Mouse (Mus musculus): ENCODE results near the gene Tcf7l2. TPM values are rescaled to one million over a fixed set of nuclear protein-coding genes. Genes with fewer than 3 reads are reported as not detected.

The Tcf7l2 gene
- total RNA-seq, 2 experiments from 2014 or later: 12.1 to 13.4 TPM

DNA sequence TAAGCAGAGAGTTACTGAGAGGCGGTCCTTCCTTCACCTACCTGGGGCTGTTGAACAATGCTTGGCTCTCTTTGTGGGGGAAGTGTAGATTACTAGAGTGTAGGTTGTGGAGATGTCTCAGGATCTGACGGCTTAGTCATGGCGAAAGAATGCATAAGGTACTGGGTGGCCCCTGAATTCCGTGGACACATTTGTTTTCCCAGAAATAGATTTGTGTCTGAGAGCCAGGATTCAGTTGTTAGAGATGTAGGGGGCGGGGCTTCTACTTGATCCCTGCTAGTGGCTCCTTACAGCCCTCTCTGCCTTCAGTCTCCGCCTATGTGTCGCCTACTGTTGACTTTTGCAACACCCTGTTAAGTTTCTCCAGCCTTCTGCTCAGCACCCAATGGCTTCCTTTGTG is 12.7 kb downstream of the Tcf7l2 start:
- no peak for DNase-seq (ENCODE audit: extremely low spot score in 1 of 2, low spot score in 1 of 2)

GRCm38 (mm10) chr19:55755462-55755861 is 13.8 kb downstream of the Tcf7l2 start:
- no peak for DNase-seq (ENCODE audit: extremely low spot score in 1 of 2, low spot score in 1 of 2)

- no peak for DNase-seq (ENCODE audit: extremely low spot score in 1 of 2, low spot score in 1 of 2)
Measured at GRCm38 (mm10) chr19:55756707-55757106, 15.1 kb downstream of the Tcf7l2 start.

- DNase-seq (ENCODE audit: extremely low spot score in 1 of 2, low spot score in 1 of 2): no peak
Measured at GRCm38 (mm10) chr19:55757403-55757802, 15.8 kb downstream of the Tcf7l2 start.

DNA sequence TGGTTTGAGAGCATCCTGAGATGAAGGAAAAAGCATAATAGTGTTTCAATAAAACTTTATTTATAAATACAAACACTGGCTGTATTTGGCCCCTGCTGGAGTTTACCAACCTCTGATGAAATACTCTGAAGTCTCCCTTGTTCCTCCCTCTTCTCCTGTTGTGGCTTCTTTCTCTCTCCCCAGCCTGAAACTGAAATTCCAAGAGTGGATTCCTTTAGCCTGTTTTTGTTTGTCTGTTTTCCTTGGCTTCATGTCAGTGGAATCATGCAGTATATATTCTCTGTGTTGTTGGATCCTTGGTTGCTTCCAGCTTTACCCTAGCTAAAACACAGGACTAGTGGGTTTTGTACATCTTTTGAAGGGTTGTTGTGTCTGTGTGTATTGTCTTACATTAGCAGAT is 16.5 kb downstream of the Tcf7l2 start:
- DNase-seq (ENCODE audit: extremely low spot score in 1 of 2, low spot score in 1 of 2): no peak

GRCm38 (mm10) chr19:55759006-55759405 is 17.4 kb downstream of the Tcf7l2 start:
- no peak for DNase-seq (ENCODE audit: extremely low spot score in 1 of 2, low spot score in 1 of 2)

- DNase-seq (ENCODE audit: extremely low spot score in 1 of 2, low spot score in 1 of 2): no peak
Measured at GRCm38 (mm10) chr19:55761086-55761485, 19.5 kb downstream of the Tcf7l2 start.

- no peak for DNase-seq (ENCODE audit: extremely low spot score in 1 of 2, low spot score in 1 of 2)
Measured at GRCm38 (mm10) chr19:55762187-55762586, 20.6 kb downstream of the Tcf7l2 start.

DNA sequence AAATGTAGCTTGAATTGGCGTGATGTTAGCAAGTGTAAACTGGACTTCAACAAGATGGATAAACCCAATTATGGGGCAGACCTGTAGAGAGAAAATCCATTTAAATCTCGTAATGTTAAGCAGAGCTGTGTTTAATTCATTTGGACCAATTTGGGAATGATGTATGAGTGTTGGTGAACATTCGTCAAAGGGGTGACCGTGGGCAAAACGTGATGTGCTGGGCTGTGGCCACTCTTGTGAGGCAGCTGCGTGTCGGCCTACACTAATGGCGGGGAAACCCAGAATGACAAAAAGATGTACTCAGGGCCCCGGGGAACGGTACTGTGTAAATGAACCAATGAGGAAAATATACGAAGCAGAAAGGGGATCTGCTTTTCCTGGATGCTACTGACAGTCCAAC is 24.2 kb downstream of the Tcf7l2 start:
- no peak for DNase-seq (ENCODE audit: extremely low spot score in 1 of 2, low spot score in 1 of 2)

GRCm38 (mm10) chr19:55767104-55767503 is 25.5 kb downstream of the Tcf7l2 start:
- DNase-seq (ENCODE audit: extremely low spot score in 1 of 2, low spot score in 1 of 2): no peak

- DNase-seq (ENCODE audit: extremely low spot score in 1 of 2, low spot score in 1 of 2): no peak
Measured at GRCm38 (mm10) chr19:55767579-55767978, 26.0 kb downstream of the Tcf7l2 start.

GRCm38 (mm10) chr19:55768246-55768645 is 26.6 kb downstream of the Tcf7l2 start:
- no peak for DNase-seq (ENCODE audit: extremely low spot score in 1 of 2, low spot score in 1 of 2)

GRCm38 (mm10) chr19:55768889-55769288 is 27.3 kb downstream of the Tcf7l2 start:
- no peak for DNase-seq (ENCODE audit: extremely low spot score in 1 of 2, low spot score in 1 of 2)

DNA sequence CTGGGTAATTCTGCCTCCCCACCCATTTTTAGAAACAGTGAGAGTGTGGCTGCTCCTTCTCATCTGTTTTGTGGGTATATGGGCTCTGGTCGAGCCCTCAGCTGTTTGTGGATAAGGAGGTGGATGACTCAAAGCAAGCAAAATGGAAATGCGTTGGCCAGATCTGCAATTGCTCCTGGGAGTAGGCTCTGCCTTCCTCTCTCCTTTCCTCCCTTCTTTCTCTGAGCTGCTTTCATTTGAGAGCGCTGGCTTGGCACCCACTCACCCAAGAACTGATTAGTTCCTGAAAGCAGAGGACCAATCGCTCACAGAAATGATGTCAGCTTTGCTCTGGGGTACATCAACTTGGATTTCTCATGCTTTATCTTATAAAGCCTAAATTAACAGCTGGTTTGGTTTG is 32.7 kb downstream of the Tcf7l2 start:
- no peak for DNase-seq (ENCODE audit: extremely low spot score in 1 of 2, low spot score in 1 of 2)

GRCm38 (mm10) chr19:55774824-55775223 is 33.2 kb downstream of the Tcf7l2 start:
- DNase-seq (ENCODE audit: extremely low spot score in 1 of 2, low spot score in 1 of 2): no peak

DNA sequence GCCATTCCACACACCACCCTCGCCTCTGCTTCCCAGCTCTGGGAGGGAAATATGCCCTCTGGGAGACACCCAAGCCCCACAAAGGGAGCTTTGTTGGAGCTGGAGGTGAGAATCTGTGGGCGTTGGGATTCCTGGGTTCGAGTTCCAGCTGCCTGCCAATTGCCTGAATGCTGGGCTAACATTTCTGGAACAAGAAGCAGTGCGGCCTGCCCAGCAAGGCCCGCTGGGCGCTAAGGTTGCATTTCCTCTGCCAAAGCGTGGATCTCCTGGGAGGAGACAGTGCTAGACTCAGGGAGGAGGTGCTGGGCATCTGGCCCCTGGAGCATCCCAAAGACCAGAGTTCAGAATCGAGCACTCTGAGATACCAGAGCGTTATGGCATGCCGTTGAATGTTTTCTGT is 38.3 kb downstream of the Tcf7l2 start:
- peak in 1 of 2 experiments; percentile 6 for DNase-seq (ENCODE audit: extremely low spot score in 1 of 2, low spot score in 1 of 2)

- DNase-seq (ENCODE audit: extremely low spot score in 1 of 2, low spot score in 1 of 2): no peak
Measured at GRCm38 (mm10) chr19:55781087-55781486, 39.5 kb downstream of the Tcf7l2 start.

GRCm38 (mm10) chr19:55781681-55782080 is 40.1 kb downstream of the Tcf7l2 start:
- no peak for DNase-seq (ENCODE audit: extremely low spot score in 1 of 2, low spot score in 1 of 2)

- no peak for DNase-seq (ENCODE audit: extremely low spot score in 1 of 2, low spot score in 1 of 2)
Measured at GRCm38 (mm10) chr19:55784796-55785418, 43.3 kb downstream of the Tcf7l2 start.

DNA sequence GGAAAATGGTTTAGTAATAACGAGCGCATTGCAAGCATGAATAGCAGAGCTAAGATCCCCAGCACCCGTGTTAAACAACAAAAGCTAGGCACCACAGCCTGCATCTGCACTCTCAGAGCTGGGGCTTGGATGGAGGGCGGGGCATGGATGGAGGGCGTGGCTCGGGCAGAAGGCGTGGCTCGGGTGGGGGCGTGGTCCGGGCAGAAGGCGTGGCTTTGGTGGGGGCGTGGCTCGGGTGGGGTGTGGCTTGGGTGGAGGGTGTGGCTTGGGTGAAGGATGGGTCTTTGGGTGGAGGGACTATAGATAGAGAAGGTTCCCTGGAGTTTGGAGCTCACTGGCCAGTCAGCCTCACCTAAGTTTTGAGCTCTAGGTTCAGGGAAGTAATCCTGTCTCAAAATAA is 45.8 kb downstream of the Tcf7l2 start:
- DNase-seq (ENCODE audit: extremely low spot score in 1 of 2, low spot score in 1 of 2): no peak

- DNase-seq (ENCODE audit: extremely low spot score in 1 of 2, low spot score in 1 of 2): no peak
Measured at GRCm38 (mm10) chr19:55788285-55788904, 46.8 kb downstream of the Tcf7l2 start.

DNA sequence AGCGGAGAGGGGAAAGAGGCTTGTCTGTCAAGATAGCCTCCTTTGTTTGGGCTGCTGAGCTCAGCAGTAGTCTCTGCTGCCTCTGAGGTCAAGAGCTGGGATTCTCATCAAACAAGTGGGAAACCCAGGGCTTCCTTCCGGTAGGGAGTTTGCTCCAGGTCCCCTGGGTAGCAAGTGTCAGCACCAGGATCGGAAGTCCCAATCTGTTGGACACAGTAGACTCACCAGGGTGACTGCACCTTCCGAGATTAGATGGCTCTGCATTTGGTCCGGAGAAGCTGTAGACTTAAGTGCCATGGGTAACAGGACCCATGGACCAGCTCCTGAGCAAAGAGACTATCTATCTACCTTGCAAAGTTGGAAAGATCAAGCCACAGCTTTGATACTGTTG is 47.3 kb downstream of the Tcf7l2 start:
- DNase-seq (ENCODE audit: extremely low spot score in 1 of 2, low spot score in 1 of 2): no peak
